Mouse (Mus musculus): Measurements from ENCODE around the gene Cdc42se2. TPM values are rescaled to one million over a fixed set of nuclear protein-coding genes. Genes with fewer than 3 reads are reported as not detected.

Gene Cdc42se2
- total RNA-seq, 1 experiment = 53.8 TPM

- no peak for DNase-seq (ENCODE audit: low read depth, low spot score)
- peaks cover 3% of the 10 kb centered on the region; the same call in 1 of the 2 replicates for H3K9me3 ChIP-seq (ENCODE audit: control insufficient read depth, insufficient read depth, low read depth, low read length)
- H3K4me1 ChIP-seq (ENCODE audit: control insufficient read depth in 2 of 2, insufficient read depth in 2 of 2, low read length in 2 of 2, poor library complexity in 1 of 2) = no peaks in the 10 kb centered on the region; a peak in 1 of 4 replicates
- TF ChIP-seq CHD2 (IDR thresholded peaks at IDR 0.05; ENCODE audit: low read depth, low read length) (no peak), HCFC1 (IDR thresholded peaks at IDR 0.05; ENCODE audit: borderline replicate concordance, insufficient read depth, low read length) (no peak), MAFK (IDR thresholded peaks at IDR 0.05; ENCODE audit: insufficient read depth, low read depth, low read length) (no peak), ZNF384 (IDR thresholded peaks at IDR 0.05; ENCODE audit: low read depth, low read length) (no peak), ZC3H11A (IDR thresholded peaks at IDR 0.05; ENCODE audit: borderline replicate concordance, low read depth, low read length) (no peak)
- H3K9ac ChIP-seq (ENCODE audit: insufficient read depth, low read depth, low read length, poor library complexity, severe bottlenecking) = no peak overlapping the region
- H3K36me3 ChIP-seq (ENCODE audit: control insufficient read depth, insufficient read depth, low read length, poor library complexity, severe bottlenecking) = peaks cover 17% of the 10 kb centered on the region
- H3K4me3 ChIP-seq (ENCODE audit: insufficient read depth in 1 of 2, low read depth in 1 of 2, low read length in 2 of 2, poor library complexity in 1 of 2, severe bottlenecking in 1 of 2) = no peak overlapping the region
- in situ Hi-C loops (cut with MboI; ENCODE audit: low sequenced_read_pairs in 2 of 2, unreplicated experiment in 2 of 2) = no loop called here
- no peak overlapping the region for H3K27ac ChIP-seq (ENCODE audit: insufficient read depth, low read depth, low read length, poor library complexity, severe bottlenecking)
Measured at GRCm38 (mm10) chr11:54751502-54751901, 36.0 kb downstream of the Cdc42se2 start.

GRCm38 (mm10) chr11:54748891-54749290 is 38.6 kb downstream of the Cdc42se2 start:
- Histone ChIP-seq H3K9ac (ENCODE audit: insufficient read depth, low read depth, low read length, poor library complexity, severe bottlenecking) (no peak overlapping the region), H3K4me1 (ENCODE audit: control insufficient read depth in 2 of 2, insufficient read depth in 2 of 2, low read length in 2 of 2, poor library complexity in 1 of 2) (peaks cover 2 to 5% of the 10 kb centered on the region in 2 experiments; a peak in 3 of 4 replicates), H3K27ac (ENCODE audit: insufficient read depth, low read depth, low read length, poor library complexity, severe bottlenecking) (no peak overlapping the region), H3K9me3 (ENCODE audit: control insufficient read depth, insufficient read depth, low read depth, low read length) (peaks cover 3% of the 10 kb centered on the region; the same call in 1 of the 2 replicates), H3K4me3 (ENCODE audit: insufficient read depth in 1 of 2, low read depth in 1 of 2, low read length in 2 of 2, poor library complexity in 1 of 2, severe bottlenecking in 1 of 2) (no peak overlapping the region), H3K36me3 (ENCODE audit: control insufficient read depth, insufficient read depth, low read length, poor library complexity, severe bottlenecking) (peaks cover 17% of the 10 kb centered on the region)
- TF ChIP-seq ZNF384 (IDR thresholded peaks at IDR 0.05; ENCODE audit: low read depth, low read length) = no peak
- TF ChIP-seq ZC3H11A (IDR thresholded peaks at IDR 0.05; ENCODE audit: borderline replicate concordance, low read depth, low read length) = no peak
- TF ChIP-seq MAFK (IDR thresholded peaks at IDR 0.05; ENCODE audit: insufficient read depth, low read depth, low read length) = no peak
- TF ChIP-seq HCFC1 (IDR thresholded peaks at IDR 0.05; ENCODE audit: borderline replicate concordance, insufficient read depth, low read length) = no peak
- TF ChIP-seq CHD2 (IDR thresholded peaks at IDR 0.05; ENCODE audit: low read depth, low read length) = no peak
- DNase-seq (ENCODE audit: low read depth, low spot score) = no peak
- in situ Hi-C loops (cut with MboI; ENCODE audit: low sequenced_read_pairs in 2 of 2, unreplicated experiment in 2 of 2) = no loop called here

GRCm38 (mm10) chr11:54744231-54744630 is 43.2 kb downstream of the Cdc42se2 start:
- TF ChIP-seq ZC3H11A (IDR thresholded peaks at IDR 0.05; ENCODE audit: borderline replicate concordance, low read depth, low read length) (no peak), MAFK (IDR thresholded peaks at IDR 0.05; ENCODE audit: insufficient read depth, low read depth, low read length) (peak; percentile 73; the same call in 1 of the 2 replicates)
- Histone ChIP-seq H3K9ac (ENCODE audit: insufficient read depth, low read depth, low read length, poor library complexity, severe bottlenecking) (no peak overlapping the region), H3K4me3 (ENCODE audit: insufficient read depth in 1 of 2, low read depth in 1 of 2, low read length in 2 of 2, poor library complexity in 1 of 2, severe bottlenecking in 1 of 2) (no peak overlapping the region), H3K27ac (ENCODE audit: insufficient read depth, low read depth, low read length, poor library complexity, severe bottlenecking) (no peak overlapping the region; the same call in 1 of the 2 replicates), H3K4me1 (ENCODE audit: control insufficient read depth in 2 of 2, insufficient read depth in 2 of 2, low read length in 2 of 2, poor library complexity in 1 of 2) (peaks cover 2 to 5% of the 10 kb centered on the region in 2 experiments; a peak in 3 of 4 replicates), H3K9me3 (ENCODE audit: control insufficient read depth, insufficient read depth, low read depth, low read length) (no peaks in the 10 kb centered on the region), H3K36me3 (ENCODE audit: control insufficient read depth, insufficient read depth, low read length, poor library complexity, severe bottlenecking) (peaks cover 11% of the 10 kb centered on the region; the same call in 1 of the 2 replicates)
- in situ Hi-C loops (cut with MboI; ENCODE audit: low sequenced_read_pairs in 2 of 2, unreplicated experiment in 2 of 2) = no loop called here
- DNase-seq (ENCODE audit: low read depth, low spot score) = no peak

- TF ChIP-seq ZC3H11A (IDR thresholded peaks at IDR 0.05; ENCODE audit: borderline replicate concordance, low read depth, low read length) (no peak), HCFC1 (IDR thresholded peaks at IDR 0.05; ENCODE audit: borderline replicate concordance, insufficient read depth, low read length) (no peak), CHD2 (IDR thresholded peaks at IDR 0.05; ENCODE audit: low read depth, low read length) (no peak), ZNF384 (IDR thresholded peaks at IDR 0.05; ENCODE audit: low read depth, low read length) (no peak), MAFK (IDR thresholded peaks at IDR 0.05; ENCODE audit: insufficient read depth, low read depth, low read length) (no peak)
- Histone ChIP-seq H3K27ac (ENCODE audit: insufficient read depth, low read depth, low read length, poor library complexity, severe bottlenecking) (no peak overlapping the region), H3K9ac (ENCODE audit: insufficient read depth, low read depth, low read length, poor library complexity, severe bottlenecking) (no peak overlapping the region), H3K9me3 (ENCODE audit: control insufficient read depth, insufficient read depth, low read depth, low read length) (no peaks in the 10 kb centered on the region), H3K4me3 (ENCODE audit: insufficient read depth in 1 of 2, low read depth in 1 of 2, low read length in 2 of 2, poor library complexity in 1 of 2, severe bottlenecking in 1 of 2) (no peak overlapping the region), H3K36me3 (ENCODE audit: control insufficient read depth, insufficient read depth, low read length, poor library complexity, severe bottlenecking) (peaks cover 13% of the 10 kb centered on the region; the same call in 1 of the 2 replicates), H3K4me1 (ENCODE audit: control insufficient read depth in 2 of 2, insufficient read depth in 2 of 2, low read length in 2 of 2, poor library complexity in 1 of 2) (peaks cover 2 to 5% of the 10 kb centered on the region in 2 experiments; a peak in 3 of 4 replicates)
- in situ Hi-C loops (cut with MboI; ENCODE audit: low sequenced_read_pairs in 2 of 2, unreplicated experiment in 2 of 2) = no loop called here
- DNase-seq (ENCODE audit: low read depth, low spot score) = no peak
Measured at GRCm38 (mm10) chr11:54741330-54741729, 46.1 kb downstream of the Cdc42se2 start.

Data from ES-E14 (cell line).